Mouse (Mus musculus) C2C12 (cell line): ENCODE results near the gene Calhm3.

Experiments
- CEBPB ChIP-seq: IDR thresholded peaks from one replicate; pipeline ENCODE4 v1.6.1; 2011; ENCODE audit warnings: low read depth, mild to moderate bottlenecking, control low read depth, moderate library complexity
- CTCF ChIP-seq: IDR thresholded peaks from one replicate; pipeline ENCODE4 v1.5.1; 2011; ENCODE audit not compliant: control insufficient read depth, insufficient read depth, insufficient read length
- MYOD1 ChIP-seq: IDR thresholded peaks from one replicate; pipeline ENCODE4 v1.6.1; 2011; ENCODE audit warnings: low read depth; ENCODE audit not compliant: control insufficient read depth, insufficient read length
- MYOG ChIP-seq: IDR thresholded peaks from one replicate; pipeline ENCODE4 v1.6.1; 2011; ENCODE audit not compliant: control insufficient read depth, insufficient read length; ENCODE audit errors: extremely low read depth
- USF1 ChIP-seq: IDR thresholded peaks from one replicate; pipeline ENCODE4 v1.6.1; 2011; ENCODE audit warnings: low read depth, mild to moderate bottlenecking, control low read depth, moderate library complexity

DNA sequence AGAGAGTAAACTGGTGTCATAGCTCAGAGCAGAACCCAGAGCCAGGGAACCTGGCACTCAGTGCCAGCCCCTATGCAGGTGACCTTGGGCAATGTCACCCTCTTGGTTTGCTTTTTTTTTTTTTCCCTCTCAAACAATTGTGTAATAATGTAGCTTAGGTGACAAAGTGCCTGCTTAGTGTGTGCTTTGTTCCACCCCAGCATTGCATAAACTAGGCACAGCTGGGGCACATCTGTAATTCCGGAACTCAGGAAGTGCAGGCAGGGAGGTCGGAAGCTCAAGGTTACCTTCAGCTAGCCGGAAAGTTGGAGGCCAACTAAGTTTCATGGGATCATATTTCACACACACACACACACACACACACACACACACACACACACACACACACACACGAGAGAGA is 7.7 kb downstream of the Calhm3 start:
- TF ChIP-seq CTCF, result no peak
- TF ChIP-seq USF1, result no peak
- TF ChIP-seq MYOG, result no peak
- TF ChIP-seq MYOD1, result no peak
- no peak for TF ChIP-seq CEBPB
